Mouse (Mus musculus) lung, postnatal 0 days (tissue): ENCODE measurements around the gene Serpina3n. TPM values are rescaled to one million over a fixed set of nuclear protein-coding genes. Genes with fewer than 3 reads are reported as not detected.
"Not testable (repeated sequence)": the region's sequence is repeated elsewhere in the genome, so short reads cannot be mapped to it uniquely, and the experiment has no call there.

Source experiments
- ATAC-seq: fragments of 200-750 bp; cut with Nextera tagmentation; 2 replicates; pipeline ENCODE4 v1.8.0; 2017; ENCODE audit warnings: moderate library complexity
- DNase-seq: peaks from one replicate; pipeline ENCODE4 v3.0.0-alpha.2; 2016; ENCODE audit warnings: low spot score
- H3K27ac ChIP-seq: fragments of 300-500 bp; sonication (generic); 2 replicates; pipeline ENCODE4 v1.5.1; 2014; ENCODE audit warnings: antibody characterized with exemption, mild to moderate bottlenecking, low read length, mixed read lengths
- H3K27me3 ChIP-seq: fragments of 300-500 bp; sonication (generic); replicated peaks from 2 replicates; pipeline ENCODE4 v1.6.1; 2014; ENCODE audit warnings: low read length, mixed read lengths; ENCODE audit not compliant: insufficient read depth
- H3K36me3 ChIP-seq: fragments of 300-500 bp; sonication (generic); 2 replicates; pipeline ENCODE4 v1.6.1; 2014; ENCODE audit warnings: low read length, mixed read lengths; ENCODE audit not compliant: insufficient read depth
- H3K4me1 ChIP-seq: fragments of 300-500 bp; sonication (generic); 2 replicates; pipeline ENCODE4 v1.6.1; 2014; ENCODE audit warnings: antibody characterized with exemption, low read depth, low read length, mixed read lengths; ENCODE audit not compliant: insufficient read depth
- H3K4me2 ChIP-seq: fragments of 300-500 bp; sonication (generic); replicated peaks from 2 replicates; pipeline ENCODE4 v1.6.1; 2014; ENCODE audit warnings: low read depth, mild to moderate bottlenecking, low read length, moderate library complexity, mixed read lengths
- H3K4me3 ChIP-seq: fragments of 300-500 bp; sonication (generic); 2 replicates; pipeline ENCODE4 v1.5.1; 2014; ENCODE audit warnings: low read depth, low read length
- H3K9ac ChIP-seq: fragments of 300-500 bp; sonication (generic); replicated peaks from 2 replicates; pipeline ENCODE4 v1.6.1; 2014; ENCODE audit warnings: low read depth, mild to moderate bottlenecking
- H3K9me3 ChIP-seq: fragments of 300-500 bp; sonication (generic); 2 replicates; pipeline ENCODE4 v1.6.1; 2016; ENCODE audit warnings: low read length, mixed read lengths
- CTCF ChIP-seq: IDR thresholded peaks from 2 replicates; pipeline ENCODE4 v1.5.1; 2016; ENCODE audit warnings: antibody characterized with exemption, mild to moderate bottlenecking
- EP300 ChIP-seq: IDR thresholded peaks from 2 replicates; pipeline ENCODE4 v1.6.1; 2016; ENCODE audit warnings: antibody characterized with exemption, mild to moderate bottlenecking, control low read depth
- WGBS: fragments of 180-500 bp; shearing (Covaris S2); extraction: QIAGEN DNeasy Blood & Tissue Kit; methylation state at CpG from one replicate; pipeline ENCODE4 v1.1.7; 2014; 5-methylcytosine and 5-hydroxymethylcytosine counted together
- polyA plus RNA-seq: library from polyadenylated mRNA; unstranded; fragments of >200 nt; fragmentation: Nextera tagmentation; extraction: Ambion mirVana; gene quantifications from 2 replicates; pipeline ENCODE4 v1.2.1, GENCODE M21; 2015

Serpina3n gene
- polyA plus RNA-seq, 1 experiment from 2014 or later = 12.1 TPM

- Histone ChIP-seq H3K4me2 (no peak overlapping the region), H3K4me1 (no peaks in the 10 kb centered on the region), H3K27me3 (no peaks in the 10 kb centered on the region), H3K9me3 (no peaks in the 10 kb centered on the region), H3K36me3 (no peaks in the 10 kb centered on the region), H3K4me3 (no peak overlapping the region), H3K9ac (no peak overlapping the region), H3K27ac (no peak overlapping the region)
- WGBS = 52% methylated on average over 7 of the region's 7 CpGs
- no peak for TF ChIP-seq CTCF
- TF ChIP-seq EP300 = no peak
- DNase-seq (no peak), ATAC-seq (no peak)
Measured at GRCm38 (mm10) chr12:104433214-104433613, 26.7 kb downstream of the Serpina3n start.

GRCm38 (mm10) chr12:104433951-104434735 is 27.6 kb downstream of the Serpina3n start:
- no peaks in the 10 kb centered on the region for H3K9me3 ChIP-seq
- no peaks in the 10 kb centered on the region for H3K4me1 ChIP-seq
- WGBS = 70% methylated on average over 20 of the region's 20 CpGs
- H3K9ac ChIP-seq = no peak overlapping the region
- no peak for TF ChIP-seq EP300
- TF ChIP-seq CTCF = no peak
- H3K36me3 ChIP-seq = no peaks in the 10 kb centered on the region
- H3K27ac ChIP-seq = no peak overlapping the region
- H3K4me2 ChIP-seq = no peak overlapping the region
- DNase-seq (no peak), ATAC-seq (no peak)
- H3K4me3 ChIP-seq = no peak overlapping the region
- no peaks in the 10 kb centered on the region for H3K27me3 ChIP-seq

GRCm38 (mm10) chr12:104440087-104440760 is 33.7 kb downstream of the Serpina3n start:
- TF ChIP-seq EP300 (no peak), CTCF (peak; percentile 94)
- H3K27me3 ChIP-seq = no peaks in the 10 kb centered on the region
- no peaks in the 10 kb centered on the region for H3K4me1 ChIP-seq
- WGBS = 8% methylated on average over 22 of the region's 22 CpGs
- H3K9ac ChIP-seq = no peak overlapping the region
- no peak overlapping the region for H3K4me2 ChIP-seq
- H3K4me3 ChIP-seq = no peak overlapping the region
- DNase-seq = peak; percentile 69
- no peak overlapping the region for H3K27ac ChIP-seq
- no peaks in the 10 kb centered on the region for H3K9me3 ChIP-seq
- peak; percentile 38; the same call in 1 of the 2 replicates for ATAC-seq
- H3K36me3 ChIP-seq = no peaks in the 10 kb centered on the region

GRCm38 (mm10) chr12:104443716-104444115 is 37.2 kb downstream of the Serpina3n start:
- H3K4me3 ChIP-seq = no peak overlapping the region
- H3K36me3 ChIP-seq = no peaks in the 10 kb centered on the region
- no peak for TF ChIP-seq CTCF
- TF ChIP-seq EP300 = no peak
- H3K9ac ChIP-seq = no peak overlapping the region
- DNase-seq (no peak), ATAC-seq (no peak)
- WGBS = 83% methylated on average over 11 of the region's 11 CpGs
- H3K4me1 ChIP-seq = no peaks in the 10 kb centered on the region
- no peaks in the 10 kb centered on the region for H3K9me3 ChIP-seq
- H3K27me3 ChIP-seq = no peaks in the 10 kb centered on the region
- H3K4me2 ChIP-seq = no peak overlapping the region
- H3K27ac ChIP-seq = no peak overlapping the region

GRCm38 (mm10) chr12:104447056-104447455 is 40.5 kb downstream of the Serpina3n start:
- not testable (repeated sequence) for H3K9ac ChIP-seq, H3K27ac ChIP-seq, H3K9me3 ChIP-seq, H3K4me1 ChIP-seq, H3K4me3 ChIP-seq, H3K27me3 ChIP-seq, H3K4me2 ChIP-seq, H3K36me3 ChIP-seq, DNase-seq, ATAC-seq
- WGBS = 78% methylated on average over 25 of the region's 25 CpGs

- H3K27ac ChIP-seq = no peak overlapping the region
- ATAC-seq = no peak
- no peak overlapping the region for H3K9ac ChIP-seq
- no peaks in the 10 kb centered on the region for H3K9me3 ChIP-seq
- no peak overlapping the region for H3K4me2 ChIP-seq
- no peaks in the 10 kb centered on the region for H3K36me3 ChIP-seq
- H3K27me3 ChIP-seq = no peaks in the 10 kb centered on the region
- TF ChIP-seq EP300 (no peak), CTCF (peak; percentile 72)
- H3K4me1 ChIP-seq = no peaks in the 10 kb centered on the region
- no peak overlapping the region for H3K4me3 ChIP-seq
- 37% methylated on average over 13 of the region's 13 CpGs for WGBS
- DNase-seq = peak; percentile 45
Measured at GRCm38 (mm10) chr12:104448099-104448498, 41.6 kb downstream of the Serpina3n start.
